Mouse (Mus musculus): Measurements from ENCODE around the gene Phf12.

GRCm38 (mm10) chr11:77942230-77942629 lies 40.3 kb upstream of the Phf12 start:
- TF ChIP-seq CTCF (conservative IDR thresholded peaks at IDR 0.05; ENCODE audit: low read length): no peak
- no peak for TF ChIP-seq NANOG (IDR thresholded peaks at IDR 0.05; ENCODE audit: borderline replicate concordance, low read length)
